Mouse (Mus musculus) B cell, adult 62 days (primary cell): Measurements from ENCODE around the gene Tcam1. TPM values are rescaled to one million over a fixed set of nuclear protein-coding genes. Genes with fewer than 3 reads are reported as not detected.

Experiments
- total RNA-seq: library from RNA; stranded (reverse); gene quantifications from 4 replicates; pipeline ENCODE4 v1.2.4, GENCODE M21; 2023

The Tcam1 gene
- total RNA-seq, result 0.32 to 0.42 TPM (median 0.41 TPM) in 3 of 4 replicates, not detected in the other

GRCm38 (mm10) chr11:106276454-106276853 lies at the start of gene Tcam1:
Gene Tcam1, plus strand, starts transcription at chr11:106276672.

DNA sequence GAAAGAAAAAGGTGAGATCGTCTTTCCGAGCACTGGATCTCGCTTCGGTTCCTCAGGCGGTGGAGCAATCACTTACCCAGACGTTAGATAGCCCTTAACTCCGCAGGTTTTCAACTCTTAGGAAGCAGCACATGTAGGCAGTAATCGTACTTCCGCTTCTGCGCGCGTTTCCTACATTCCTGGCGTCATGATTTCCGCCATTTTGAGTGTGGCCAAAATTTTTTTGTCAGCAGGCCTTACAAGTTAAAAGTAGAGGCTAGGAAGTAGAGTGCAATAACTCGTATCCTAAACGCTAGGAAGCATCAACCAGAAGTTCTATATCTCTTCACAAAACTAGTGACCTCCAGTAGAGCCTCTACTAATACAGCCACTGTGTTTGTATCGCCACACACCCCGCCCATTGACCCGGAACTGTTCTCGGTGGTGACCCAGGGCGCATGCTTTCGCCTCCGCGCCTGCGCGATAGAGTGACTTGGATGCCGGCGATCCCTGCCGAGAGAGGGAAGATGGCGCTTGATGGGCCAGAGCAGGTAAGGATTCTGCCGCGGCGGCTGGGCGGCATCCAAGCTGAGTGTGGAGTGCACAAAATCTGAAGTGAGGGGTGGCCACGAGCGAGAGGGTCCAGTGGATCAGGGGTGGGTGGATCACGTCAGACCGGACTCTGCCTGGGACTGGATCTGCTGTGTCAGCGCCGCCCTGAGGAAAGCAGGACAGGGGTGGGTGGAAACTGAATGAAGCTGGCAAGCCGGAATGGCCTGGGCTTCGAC lies 20.6 kb upstream of the Tcam1 start, which contains the start of the genes Ftsj3 and Psmc5:
Ftsj3 (minus strand) TSS at position 395 of the 767 bp plus-strand sequence.
Psmc5 (plus strand) TSS at position 470 of the 767 bp plus-strand sequence.

GRCm38 (mm10) chr11:106272644-106273310 lies 3.7 kb upstream of the Tcam1 start, which contains the start of gene Smarcd2:
Gene Smarcd2, minus strand, starts transcription at chr11:106272972.

DNA sequence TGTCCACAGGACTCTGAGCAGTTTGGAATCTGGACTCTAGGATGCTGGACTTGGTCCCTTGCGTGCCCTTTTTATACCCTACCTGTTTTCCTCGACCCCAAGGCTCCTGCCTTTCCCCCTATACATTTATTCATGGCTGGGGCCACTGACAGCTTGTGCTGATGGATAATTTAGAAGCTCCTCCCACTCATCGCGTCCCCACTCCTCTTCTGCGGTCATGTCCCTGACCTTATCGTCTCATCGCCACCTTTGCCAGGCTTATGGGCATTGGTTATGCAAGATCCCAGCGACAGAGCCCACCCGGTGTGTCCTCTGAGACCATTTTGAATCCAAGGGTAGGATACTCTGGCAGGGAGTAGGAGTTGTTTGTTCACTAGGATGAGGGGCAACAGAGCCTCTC lies 25.3 kb downstream of the Tcam1 start, which contains the start of gene Gh:
Gh (minus strand) TSS at position 101 of the 400 bp plus-strand sequence.

GRCm38 (mm10) chr11:106314333-106314812 lies 37.9 kb downstream of the Tcam1 start, which contains the start of gene Cd79b:
Gene Cd79b, minus strand, starts transcription at chr11:106314762.

Other genes with a start within 250 kb of the Tcam1 start
- 68.4 to 70.5 TPM (median 68.9 TPM) in 4 replicates for gene Dcaf7, start 239.8 kb upstream of the Tcam1 start, total RNA-seq
- gene Taco1, start 210.6 kb upstream of the Tcam1 start, total RNA-seq, result 6.9 to 9.6 TPM (median 8.7 TPM) in 4 replicates
- 123 to 133 TPM (median 131 TPM) in 4 replicates for gene Map3k3, start 192.1 kb upstream of the Tcam1 start, total RNA-seq
- gene Gm10840, start 115.8 kb upstream of the Tcam1 start, total RNA-seq, result 6.0 to 12.4 TPM (median 8.7 TPM) in 4 replicates
- 449 to 469 TPM (median 459 TPM) in 4 replicates for gene Limd2, start 115.8 kb upstream of the Tcam1 start, total RNA-seq
- gene Strada, start 74.5 kb upstream of the Tcam1 start, total RNA-seq, result 40.6 to 45.5 TPM (median 44.0 TPM) in 4 replicates
- gene Ccdc47, start 60.3 kb upstream of the Tcam1 start, total RNA-seq, result 34.5 to 46.0 TPM (median 40.2 TPM) in 4 replicates
- 62.9 to 70.1 TPM (median 66.8 TPM) in 4 replicates for gene Ddx42, start 59.7 kb upstream of the Tcam1 start, total RNA-seq
- gene Ftsj3, start 20.6 kb upstream of the Tcam1 start, total RNA-seq, result 56.4 to 76.1 TPM (median 69.5 TPM) in 4 replicates
- gene Psmc5, start 20.5 kb upstream of the Tcam1 start, total RNA-seq, result 48.0 to 55.8 TPM (median 52.8 TPM) in 4 replicates
- 139 to 173 TPM (median 145 TPM) in 4 replicates for gene Smarcd2, start 3.7 kb upstream of the Tcam1 start, total RNA-seq
- 8.6 to 12.0 TPM (median 11.0 TPM) in 4 replicates for gene Gh, start 25.2 kb downstream of the Tcam1 start, total RNA-seq
- 1,261 to 1,403 TPM (median 1,279 TPM) in 4 replicates for gene Cd79b, start 38.1 kb downstream of the Tcam1 start, total RNA-seq
- gene Scn4a, start 76.6 kb downstream of the Tcam1 start, total RNA-seq, result 17.0 to 20.9 TPM (median 18.2 TPM) in 4 replicates
- not detected in 4 replicates for gene Prr29, start 88.8 kb downstream of the Tcam1 start, total RNA-seq
- gene Icam2, start 111.4 kb downstream of the Tcam1 start, total RNA-seq, result 73.9 to 83.6 TPM (median 78.4 TPM) in 4 replicates
- 11.1 to 13.5 TPM (median 11.6 TPM) in 4 replicates for gene Ern1, start 211.2 kb downstream of the Tcam1 start, total RNA-seq